Mouse (Mus musculus): ENCODE measurements around the gene Atxn7l1.

The Atxn7l1 gene

GRCm38 (mm10) chr12:33315804-33316203 is 168.3 kb downstream of the Atxn7l1 start:
- no peak for DNase-seq (ENCODE audit: low read depth, low spot score)

GRCm38 (mm10) chr12:33317792-33318530 is 170.5 kb downstream of the Atxn7l1 start:
- DNase-seq (ENCODE audit: low read depth, low spot score): no peak

- DNase-seq (ENCODE audit: low read depth, low spot score): peak; percentile 53
These were observed 175.1 kb downstream of the Atxn7l1 start for GRCm38 (mm10) chr12:33322547-33322946.

GRCm38 (mm10) chr12:33323821-33324220 is 176.3 kb downstream of the Atxn7l1 start:
- no peak for DNase-seq (ENCODE audit: low read depth, low spot score)

GRCm38 (mm10) chr12:33325424-33325823 is 177.9 kb downstream of the Atxn7l1 start:
- DNase-seq (ENCODE audit: low read depth, low spot score): no peak

GRCm38 (mm10) chr12:33332046-33332445 is 184.6 kb downstream of the Atxn7l1 start:
- no peak for DNase-seq (ENCODE audit: low read depth, low spot score)

- DNase-seq (ENCODE audit: low read depth, low spot score): peak; percentile 18
These were observed 185.3 kb downstream of the Atxn7l1 start for GRCm38 (mm10) chr12:33332796-33333195.

GRCm38 (mm10) chr12:33333914-33334313 is 186.4 kb downstream of the Atxn7l1 start:
- peak; percentile 87 for DNase-seq (ENCODE audit: low read depth, low spot score)

- DNase-seq (ENCODE audit: low read depth, low spot score): no peak
These were observed 187.0 kb downstream of the Atxn7l1 start for GRCm38 (mm10) chr12:33334511-33334910.

- DNase-seq (ENCODE audit: low read depth, low spot score): no peak
These were observed 187.5 kb downstream of the Atxn7l1 start for GRCm38 (mm10) chr12:33334951-33335350.

GRCm38 (mm10) chr12:33335410-33335809 is 187.9 kb downstream of the Atxn7l1 start:
- DNase-seq (ENCODE audit: low read depth, low spot score): no peak

GRCm38 (mm10) chr12:33336561-33337125 is 189.2 kb downstream of the Atxn7l1 start:
- no peak for DNase-seq (ENCODE audit: low read depth, low spot score)

GRCm38 (mm10) chr12:33337289-33337688 is 189.8 kb downstream of the Atxn7l1 start:
- no peak for DNase-seq (ENCODE audit: low read depth, low spot score)

GRCm38 (mm10) chr12:33338170-33338569 is 190.7 kb downstream of the Atxn7l1 start:
- peak; percentile 49 for DNase-seq (ENCODE audit: low read depth, low spot score)

- no peak for DNase-seq (ENCODE audit: low read depth, low spot score)
These were observed 192.3 kb downstream of the Atxn7l1 start for GRCm38 (mm10) chr12:33339822-33340221.

- no peak for DNase-seq (ENCODE audit: low read depth, low spot score)
These were observed 193.2 kb downstream of the Atxn7l1 start for GRCm38 (mm10) chr12:33340698-33341097.

- DNase-seq (ENCODE audit: low read depth, low spot score): no peak
These were observed 193.9 kb downstream of the Atxn7l1 start for GRCm38 (mm10) chr12:33341351-33341892.

GRCm38 (mm10) chr12:33344970-33345772 is 197.7 kb downstream of the Atxn7l1 start:
- peak; percentile 80 for DNase-seq (ENCODE audit: low read depth, low spot score)

- DNase-seq (ENCODE audit: low read depth, low spot score): peak; percentile 59
These were observed 198.4 kb downstream of the Atxn7l1 start for GRCm38 (mm10) chr12:33345773-33346435.

- peak; percentile 29 for DNase-seq (ENCODE audit: low read depth, low spot score)
These were observed 205.2 kb downstream of the Atxn7l1 start for GRCm38 (mm10) chr12:33352671-33353070.

GRCm38 (mm10) chr12:33358345-33358744 is 210.9 kb downstream of the Atxn7l1 start:
- no peak for DNase-seq (ENCODE audit: low read depth, low spot score)

- DNase-seq (ENCODE audit: low read depth, low spot score): no peak
These were observed 211.7 kb downstream of the Atxn7l1 start for GRCm38 (mm10) chr12:33359209-33359608.

Measured in ZHBTc4 (cell line).